8 mouse cellular contexts compared by ENCODE assay signal in the genomic region with DNA sequence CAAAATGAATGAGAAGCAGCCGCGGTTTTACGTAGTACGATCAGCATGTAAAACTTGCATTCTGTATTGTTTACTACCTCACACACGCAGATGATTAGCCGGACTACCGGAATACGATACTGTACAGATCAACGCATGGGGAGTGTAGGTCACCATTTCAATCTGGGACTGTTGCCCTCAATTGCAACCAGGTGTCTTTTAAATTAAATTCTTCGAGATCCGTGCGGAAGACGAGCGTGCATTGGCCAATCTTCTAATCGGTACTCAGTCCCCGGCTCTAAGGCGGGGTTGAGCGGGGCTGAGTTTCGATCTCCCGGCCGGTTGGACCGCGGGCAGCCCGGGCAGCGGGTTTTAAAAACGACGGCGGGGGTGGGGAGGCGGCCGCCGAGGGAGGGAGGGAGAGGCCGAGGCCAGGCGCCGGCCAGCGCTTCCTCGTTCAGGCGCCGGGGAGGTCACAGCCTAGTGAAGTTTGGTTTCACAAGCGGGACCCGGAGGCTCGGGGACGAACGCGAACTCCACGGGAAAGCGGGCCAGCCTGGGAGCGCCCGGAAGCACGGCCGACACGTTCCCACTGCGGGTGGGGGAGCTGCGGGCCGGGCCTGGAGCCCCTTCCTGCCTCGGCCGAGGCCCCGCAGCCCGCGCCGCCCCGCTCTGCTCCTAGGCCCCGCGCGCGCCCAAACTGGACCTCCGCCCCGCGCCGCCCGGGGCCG. TPM values are rescaled to one million over a fixed set of nuclear protein-coding genes. Genes with fewer than 3 reads are reported as not detected.
DNase-seq lines count a peak whose midpoint lies in the region; ATAC-seq and TF ChIP-seq lines count a peak whose summit lies in the region.

No protein-coding gene starts in this region.

- peak; percentile 8 for ATAC-seq in CD4-positive, CD25-positive, alpha-beta regulatory T cell, adult 4 months
- ATAC-seq in heart, embryonic 12.5 days (ENCODE audit: insufficient number of reproducible peaks, low FRiP score), result peak; percentile 61
- ATAC-seq in kidney, embryonic 16.5 days (ENCODE audit: low FRiP score, low TSS enrichment), result peak; percentile 49
- peak; percentile 47 for ATAC-seq in liver, postnatal 0 days
- peak; percentile 48 for ATAC-seq in neural tube, embryonic 12.5 days (ENCODE audit: low FRiP score, low read depth)
- peak; percentile 33 for ATAC-seq in stomach, postnatal 0 days (ENCODE audit: low FRiP score, low TSS enrichment)

- peak; percentile 79 for DNase-seq in liver, postnatal 0 days
- DNase-seq in stomach, postnatal 0 days (ENCODE audit: low spot score), result peak; percentile 77

- peak overlapping the region; percentile 94 for H3K27ac ChIP-seq in bone marrow macrophage, adult 2 months (ENCODE audit: insufficient read depth, low read depth, low read length)
- H3K27ac ChIP-seq in embryonic fibroblast, embryonic 13.5 days (ENCODE audit: insufficient read depth, low read length), result peak overlapping the region; percentile 96
- peak overlapping the region; percentile 100 for H3K27ac ChIP-seq in heart, embryonic 12.5 days (ENCODE audit: poor library complexity, severe bottlenecking)
- peak overlapping the region; percentile 100 for H3K27ac ChIP-seq in kidney, embryonic 16.5 days (ENCODE audit: low read length)
- H3K27ac ChIP-seq in liver, postnatal 0 days (ENCODE audit: low read depth), result peak overlapping the region; percentile 99
- peak overlapping the region; percentile 97 for H3K27ac ChIP-seq in neural tube, embryonic 12.5 days
- H3K27ac ChIP-seq in stomach, postnatal 0 days (replicated peaks), result peak overlapping the region; percentile 100

- H3K4me2 ChIP-seq in heart, embryonic 12.5 days, result peak overlapping the region; percentile 84
- H3K4me2 ChIP-seq in kidney, embryonic 16.5 days (replicated peaks; ENCODE audit: low read depth, low read length), result peak overlapping the region; percentile 68
- peak overlapping the region; percentile 70 for H3K4me2 ChIP-seq in liver, postnatal 0 days (ENCODE audit: low read depth, low read length)
- peak overlapping the region; percentile 81 for H3K4me2 ChIP-seq in neural tube, embryonic 12.5 days (replicated peaks)
- peak overlapping the region; percentile 59 for H3K4me2 ChIP-seq in stomach, postnatal 0 days (replicated peaks; ENCODE audit: low read depth)

- no peaks in the 10 kb centered on the region for H3K36me3 ChIP-seq in heart, embryonic 12.5 days
- no peaks in the 10 kb centered on the region for H3K36me3 ChIP-seq in kidney, embryonic 16.5 days (ENCODE audit: insufficient read depth, low read length)
- no peaks in the 10 kb centered on the region for H3K36me3 ChIP-seq in liver, postnatal 0 days (replicated peaks; ENCODE audit: insufficient read depth, low read length)
- H3K36me3 ChIP-seq in neural tube, embryonic 12.5 days, result no peaks in the 10 kb centered on the region
- H3K36me3 ChIP-seq in stomach, postnatal 0 days (ENCODE audit: control insufficient read depth, insufficient read depth, low read length), result no peaks in the 10 kb centered on the region

- H3K4me3 ChIP-seq in bone marrow macrophage, adult 2 months (ENCODE audit: insufficient read depth, low read length), result peak overlapping the region; percentile 84
- H3K4me3 ChIP-seq in embryonic fibroblast, embryonic 13.5 days (ENCODE audit: insufficient read depth, low read length), result peak overlapping the region; percentile 96
- peak overlapping the region; percentile 98 for H3K4me3 ChIP-seq in heart, embryonic 12.5 days
- H3K4me3 ChIP-seq in kidney, embryonic 16.5 days (ENCODE audit: low read length), result peak overlapping the region; percentile 89
- peak overlapping the region; percentile 92 for H3K4me3 ChIP-seq in liver, postnatal 0 days (ENCODE audit: low read depth, low read length)
- peak overlapping the region; percentile 90 for H3K4me3 ChIP-seq in neural tube, embryonic 12.5 days
- H3K4me3 ChIP-seq in stomach, postnatal 0 days (ENCODE audit: low read depth, low read length), result peak overlapping the region; percentile 93

- peak overlapping the region; percentile 100 for H3K9ac ChIP-seq in heart, embryonic 12.5 days
- peak overlapping the region; percentile 100 for H3K9ac ChIP-seq in kidney, embryonic 16.5 days (replicated peaks; ENCODE audit: low read length)
- peak overlapping the region; percentile 89 for H3K9ac ChIP-seq in liver, postnatal 0 days (replicated peaks)
- H3K9ac ChIP-seq in neural tube, embryonic 12.5 days, result peak overlapping the region; percentile 90
- H3K9ac ChIP-seq in stomach, postnatal 0 days (ENCODE audit: low read length), result peak overlapping the region; percentile 98

- peaks cover 24% of the 10 kb centered on the region for H3K4me1 ChIP-seq in bone marrow macrophage, adult 2 months (ENCODE audit: control insufficient read depth, insufficient read depth, low read length)
- H3K4me1 ChIP-seq in embryonic fibroblast, embryonic 13.5 days (ENCODE audit: control insufficient read depth, insufficient read depth, low read length), result peaks cover 4% of the 10 kb centered on the region
- peaks cover 34% of the 10 kb centered on the region for H3K4me1 ChIP-seq in heart, embryonic 12.5 days (replicated peaks)
- peaks cover 39% of the 10 kb centered on the region for H3K4me1 ChIP-seq in kidney, embryonic 16.5 days (ENCODE audit: insufficient read depth, low read length)
- peaks cover 44% of the 10 kb centered on the region for H3K4me1 ChIP-seq in liver, postnatal 0 days (ENCODE audit: insufficient read depth)
- H3K4me1 ChIP-seq in neural tube, embryonic 12.5 days, result peaks cover 24% of the 10 kb centered on the region
- H3K4me1 ChIP-seq in stomach, postnatal 0 days (replicated peaks; ENCODE audit: control insufficient read depth, insufficient read depth), result no peaks in the 10 kb centered on the region; the same call in 1 of the 2 replicates

- under 1% methylated on average over 68 of the region's 71 CpGs for WGBS in heart, embryonic 12.5 days
- under 1% methylated on average over 55 of the region's 71 CpGs for WGBS in kidney, embryonic 16.5 days
- WGBS in liver, postnatal 0 days (ENCODE audit: insufficient replicate concordance), result under 1% methylated on average over 59 of the region's 71 CpGs
- WGBS in neural tube, embryonic 12.5 days, result under 1% methylated on average over 70 of the region's 71 CpGs
- WGBS in stomach, postnatal 0 days, result under 1% methylated on average over 48 of the region's 71 CpGs

- no peaks in the 10 kb centered on the region for H3K9me3 ChIP-seq in heart, embryonic 12.5 days (replicated peaks)
- H3K9me3 ChIP-seq in kidney, embryonic 16.5 days (ENCODE audit: low read length), result no peaks in the 10 kb centered on the region
- H3K9me3 ChIP-seq in liver, postnatal 0 days (ENCODE audit: low read length), result no peaks in the 10 kb centered on the region
- no peaks in the 10 kb centered on the region for H3K9me3 ChIP-seq in neural tube, embryonic 12.5 days
- no peaks in the 10 kb centered on the region for H3K9me3 ChIP-seq in stomach, postnatal 0 days (ENCODE audit: control insufficient read depth, low read length)

- H3K27me3 ChIP-seq in heart, embryonic 12.5 days (replicated peaks), result no peaks in the 10 kb centered on the region
- no peaks in the 10 kb centered on the region for H3K27me3 ChIP-seq in kidney, embryonic 16.5 days (ENCODE audit: insufficient read depth, low read length)
- H3K27me3 ChIP-seq in liver, postnatal 0 days (ENCODE audit: insufficient read depth, low read length), result no peaks in the 10 kb centered on the region
- no peaks in the 10 kb centered on the region for H3K27me3 ChIP-seq in neural tube, embryonic 12.5 days (replicated peaks)
- H3K27me3 ChIP-seq in stomach, postnatal 0 days (ENCODE audit: control insufficient read depth, insufficient read depth, low read length), result no peaks in the 10 kb centered on the region

- TF ChIP-seq EP300 in liver, postnatal 0 days (IDR thresholded peaks at IDR 0.05; ENCODE audit: low read depth), result no peak
- TF ChIP-seq EP300 in stomach, postnatal 0 days (optimal IDR thresholded peaks at IDR 0.05), result no peak

- no peak for TF ChIP-seq CTCF in bone marrow macrophage, adult 2 months (IDR thresholded peaks at IDR 0.05; ENCODE audit: low read depth, low read length)
- TF ChIP-seq CTCF in embryonic fibroblast, embryonic 13.5 days (IDR thresholded peaks at IDR 0.05; ENCODE audit: borderline replicate concordance, insufficient read depth, low read length), result no peak
- no peak for TF ChIP-seq CTCF in liver, postnatal 0 days (IDR thresholded peaks at IDR 0.05; ENCODE audit: low read depth)
- no peak for TF ChIP-seq CTCF in stomach, postnatal 0 days (IDR thresholded peaks at IDR 0.05; ENCODE audit: low read depth)

- no peak for TF ChIP-seq POLR2A in bone marrow macrophage, adult 2 months (IDR thresholded peaks at IDR 0.05; ENCODE audit: borderline replicate concordance, low read depth, low read length)
- no peak; the same call in 1 of the 2 replicates for TF ChIP-seq POLR2A in embryonic fibroblast, embryonic 13.5 days (IDR thresholded peaks at IDR 0.05; ENCODE audit: low read depth, low read length)

RNA-seq across cellular contexts. Expression of gene Scaf11, which starts 0.7 kb away (rescaled TPM):
- 10 to 100 TPM; 42.4 to 45.3 TPM for polyA plus RNA-seq in CD4-positive, CD25-positive, alpha-beta regulatory T cell, adult 4 months (2017; shearing (Covaris generic))
- 54.7 and 56.0 TPM in 2 replicates for polyA plus RNA-seq in bone marrow macrophage, adult 2 months (2012; ENCODE audit: insufficient read depth, insufficient read length, missing spikeins)
- 82.5 and 103 TPM in 2 replicates for polyA plus RNA-seq in embryonic fibroblast, embryonic 13.5 days (2011; ENCODE audit: insufficient read length, low read depth, missing spikeins)
- polyA plus RNA-seq in heart, embryonic 12.5 days (2016; fragmentation: Nextera tagmentation; extraction: Ambion mirVana), result 76.0 and 79.1 TPM in 2 replicates
- polyA plus RNA-seq in kidney, embryonic 16.5 days (2015; fragmentation: Nextera tagmentation; extraction: Ambion mirVana), result 84.6 and 96.5 TPM in 2 replicates
- 32.5 and 35.6 TPM in 2 replicates for polyA plus RNA-seq in liver, postnatal 0 days (2015; fragmentation: Nextera tagmentation; extraction: Ambion mirVana)
- polyA plus RNA-seq in neural tube, embryonic 12.5 days (2016; fragmentation: Nextera tagmentation; extraction: Ambion mirVana), result 73.9 and 80.1 TPM in 2 replicates
- 44.1 and 47.4 TPM in 2 replicates for polyA plus RNA-seq in stomach, postnatal 0 days (2015; fragmentation: Nextera tagmentation; extraction: Ambion mirVana)

Comparison
In these comparisons a context has a peak if more than half of its experiments do, and no peak if none do; other contexts are left out.
1. Peak in every context shown above with its lines: DNase-seq, ATAC-seq, H3K4me3 ChIP-seq and H3K27ac ChIP-seq.
2. ATAC-seq: peak in every context shown above with its lines; median percentile 61 in heart, embryonic 12.5 days; 49 in kidney, embryonic 16.5 days; 48 in neural tube, embryonic 12.5 days; 47 in liver, postnatal 0 days; 33 in stomach, postnatal 0 days; 8 in CD4-positive, CD25-positive, alpha-beta regulatory T cell, adult 4 months.